Mouse (Mus musculus): ENCODE data around the gene Naa10. TPM values are rescaled to one million over a fixed set of nuclear protein-coding genes. Genes with fewer than 3 reads are reported as not detected.

Naa10 gene
- polyA plus RNA-seq, 1 experiment from 2014 or later = 131 TPM

DNA sequence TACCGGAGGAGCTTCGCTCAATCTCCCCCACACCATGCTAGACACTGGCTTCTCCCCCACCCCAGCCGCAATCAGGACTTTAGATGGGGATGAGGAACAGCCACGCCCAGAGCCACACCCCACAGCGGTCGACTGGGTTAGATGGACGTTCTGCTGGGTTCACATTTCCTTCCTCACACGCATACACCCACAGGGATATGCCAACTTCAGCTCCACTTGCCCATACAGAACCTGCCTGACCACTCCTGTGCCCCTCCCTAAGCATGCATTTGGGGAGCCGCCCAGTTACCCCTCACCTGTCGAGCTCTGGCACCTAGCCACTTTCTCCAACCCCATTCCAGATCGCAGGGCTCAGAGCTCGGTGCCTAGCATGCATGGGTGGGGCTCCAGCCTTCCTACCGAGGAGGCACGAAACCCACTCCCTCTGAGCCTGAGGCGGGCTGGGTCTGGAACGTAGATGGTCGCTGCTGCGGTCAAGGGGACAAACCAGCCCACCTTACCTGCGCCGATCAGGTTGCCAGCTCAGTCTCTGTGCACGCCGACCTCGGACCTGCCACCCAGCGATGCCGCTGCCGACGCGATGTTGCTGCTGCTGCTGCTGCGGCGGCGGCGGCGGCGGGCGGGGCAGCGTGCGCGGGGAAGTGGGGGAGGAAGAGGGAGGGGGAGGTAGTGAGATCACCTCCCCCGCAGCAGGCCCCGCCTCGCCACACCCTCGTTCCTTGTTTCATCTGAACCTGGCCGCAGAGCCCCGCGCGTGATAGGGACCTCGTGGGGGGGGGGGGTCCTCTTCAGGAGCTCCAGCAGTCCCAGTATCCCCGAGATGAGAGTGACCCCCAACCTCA is 41.3 kb downstream of the Naa10 start:
- ATAC-seq (ENCODE audit: low read depth) (no peak), DNase-seq (no peak)
- H3K9me3 ChIP-seq (replicated peaks) = no peaks in the 10 kb centered on the region
- H3K36me3 ChIP-seq = no peaks in the 10 kb centered on the region
- WGBS (ENCODE audit: insufficient replicate concordance) = 13% methylated on average over 44 of the region's 48 CpGs
- no peak overlapping the region for H3K27ac ChIP-seq
- peaks cover 5% of the 10 kb centered on the region; the same call in 1 of the 2 replicates for H3K4me1 ChIP-seq (replicated peaks)
- H3K4me2 ChIP-seq = peak overlapping the region; percentile 50
- peak overlapping the region; percentile 37 for H3K4me3 ChIP-seq (replicated peaks)
- H3K9ac ChIP-seq = no peak overlapping the region
- peaks cover 35% of the 10 kb centered on the region for H3K27me3 ChIP-seq

DNA sequence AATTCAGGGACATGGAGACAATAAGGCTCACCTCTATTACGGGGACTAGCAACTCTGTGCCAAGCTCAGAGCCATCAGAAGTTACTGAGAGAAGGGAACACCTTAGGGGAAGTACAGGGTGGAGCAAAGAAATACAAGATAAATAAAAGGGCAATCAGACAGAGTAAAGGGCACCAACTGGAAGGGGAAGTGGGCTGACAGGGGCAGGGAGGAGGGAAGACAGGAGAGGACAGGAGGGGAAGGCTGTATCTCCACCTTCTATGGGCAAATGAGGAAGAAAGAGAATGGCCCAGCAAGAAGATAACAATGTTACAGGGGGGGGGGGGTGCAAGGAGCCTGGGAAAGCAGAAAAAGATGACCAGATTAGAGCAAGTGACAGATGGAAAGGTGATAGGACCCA is 44.7 kb downstream of the Naa10 start:
- ATAC-seq (ENCODE audit: low read depth) = no peak
- H3K4me2 ChIP-seq = no peak overlapping the region
- H3K4me3 ChIP-seq (replicated peaks) = no peak overlapping the region
- H3K9ac ChIP-seq = no peak overlapping the region
- DNase-seq = no peak
- no peak overlapping the region for H3K27ac ChIP-seq
- H3K27me3 ChIP-seq = peaks cover 32% of the 10 kb centered on the region
- peaks cover 5% of the 10 kb centered on the region; the same call in 1 of the 2 replicates for H3K4me1 ChIP-seq (replicated peaks)
- 43% methylated on average over 1 of the region's 1 CpGs for WGBS (ENCODE audit: insufficient replicate concordance)
- no peaks in the 10 kb centered on the region for H3K9me3 ChIP-seq (replicated peaks)
- no peaks in the 10 kb centered on the region for H3K36me3 ChIP-seq

- 56% methylated on average over 2 of the region's 2 CpGs for WGBS (ENCODE audit: insufficient replicate concordance)
- Histone ChIP-seq H3K9me3 (replicated peaks) (no peaks in the 10 kb centered on the region), H3K27ac (no peak overlapping the region), H3K4me2 (no peak overlapping the region), H3K4me3 (replicated peaks) (no peak overlapping the region), H3K4me1 (replicated peaks) (peaks cover 5% of the 10 kb centered on the region; the same call in 1 of the 2 replicates), H3K27me3 (peaks cover 21% of the 10 kb centered on the region), H3K36me3 (no peaks in the 10 kb centered on the region), H3K9ac (no peak overlapping the region)
- DNase-seq (no peak), ATAC-seq (ENCODE audit: low read depth) (no peak)
Observed at GRCm38 (mm10) chrX:73875881-73876280, 45.9 kb downstream of the Naa10 start.

- Histone ChIP-seq H3K36me3 (no peaks in the 10 kb centered on the region), H3K4me2 (no peak overlapping the region), H3K9ac (no peak overlapping the region), H3K4me1 (replicated peaks) (peaks cover 16% of the 10 kb centered on the region), H3K27me3 (no peaks in the 10 kb centered on the region), H3K9me3 (replicated peaks) (no peaks in the 10 kb centered on the region), H3K4me3 (replicated peaks) (no peak overlapping the region), H3K27ac (no peak overlapping the region)
- no peak for DNase-seq
- ATAC-seq (ENCODE audit: low read depth) = no peak
- 52% methylated on average over 1 of the region's 1 CpGs for WGBS (ENCODE audit: insufficient replicate concordance)
Observed at GRCm38 (mm10) chrX:73871956-73872355, 49.8 kb downstream of the Naa10 start.

DNA sequence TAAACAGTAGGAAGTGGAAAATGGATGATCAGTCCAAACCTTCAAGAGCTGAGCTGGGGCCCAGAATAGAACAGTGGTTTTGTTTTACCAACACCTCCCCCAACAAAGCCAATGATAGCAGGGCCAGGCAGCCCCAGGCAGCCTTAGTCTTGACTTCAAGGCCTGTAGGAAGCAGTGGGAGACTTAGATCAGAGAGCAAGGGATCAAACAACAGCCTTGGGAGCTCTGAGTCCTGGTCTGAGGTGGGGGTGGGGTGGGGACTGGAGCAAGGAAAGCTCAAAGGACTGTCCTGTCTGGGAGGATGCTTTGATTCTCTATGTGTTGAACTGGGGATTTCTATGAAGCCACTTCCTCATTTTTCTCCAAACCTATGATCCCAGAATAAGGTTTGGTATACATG is 50.3 kb downstream of the Naa10 start:
- DNase-seq (no peak), ATAC-seq (ENCODE audit: low read depth) (no peak)
- no peaks in the 10 kb centered on the region for H3K36me3 ChIP-seq
- H3K4me1 ChIP-seq (replicated peaks) = peaks cover 21% of the 10 kb centered on the region
- H3K9me3 ChIP-seq (replicated peaks) = no peaks in the 10 kb centered on the region
- H3K27me3 ChIP-seq = no peaks in the 10 kb centered on the region
- no peak overlapping the region for H3K4me3 ChIP-seq (replicated peaks)
- no peak overlapping the region for H3K27ac ChIP-seq
- H3K4me2 ChIP-seq = no peak overlapping the region
- no peak overlapping the region for H3K9ac ChIP-seq

DNA sequence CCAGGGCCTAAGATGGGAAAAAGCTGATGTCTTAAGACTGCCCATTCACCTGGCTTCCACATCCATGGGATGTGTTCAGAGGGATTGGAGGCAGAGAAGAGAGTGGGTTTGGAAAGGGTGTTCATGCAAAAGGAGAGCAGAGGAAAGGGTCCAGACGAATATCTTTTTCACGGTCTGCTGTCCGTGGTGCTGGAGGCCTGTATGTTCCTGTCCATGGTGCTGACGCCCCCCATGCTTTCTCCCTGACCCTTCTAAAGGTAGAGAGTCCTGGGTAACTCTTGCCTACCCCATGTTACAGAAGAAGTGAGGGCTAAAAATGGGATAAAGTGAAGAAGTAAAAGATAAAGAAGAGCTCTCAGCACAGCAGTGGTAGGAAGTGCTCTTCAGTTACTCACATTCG is 52.4 kb downstream of the Naa10 start:
- H3K4me3 ChIP-seq (replicated peaks) = no peak overlapping the region
- H3K9ac ChIP-seq = no peak overlapping the region
- no peaks in the 10 kb centered on the region for H3K27me3 ChIP-seq
- ATAC-seq (ENCODE audit: low read depth) (no peak), DNase-seq (peak; percentile 22)
- 6% methylated on average over 5 of the region's 5 CpGs for WGBS (ENCODE audit: insufficient replicate concordance)
- H3K36me3 ChIP-seq = no peaks in the 10 kb centered on the region
- no peak overlapping the region for H3K27ac ChIP-seq
- H3K4me2 ChIP-seq = no peak overlapping the region
- H3K4me1 ChIP-seq (replicated peaks) = peaks cover 22% of the 10 kb centered on the region
- no peaks in the 10 kb centered on the region for H3K9me3 ChIP-seq (replicated peaks)

- DNase-seq (peak; percentile 29), ATAC-seq (ENCODE audit: low read depth) (peak; percentile 90)
- Histone ChIP-seq H3K27ac (peak overlapping the region; percentile 41), H3K4me3 (replicated peaks) (no peak overlapping the region), H3K36me3 (no peaks in the 10 kb centered on the region), H3K27me3 (no peaks in the 10 kb centered on the region), H3K4me1 (replicated peaks) (peaks cover 22% of the 10 kb centered on the region), H3K9me3 (replicated peaks) (no peaks in the 10 kb centered on the region), H3K4me2 (peak overlapping the region; percentile 28), H3K9ac (no peak overlapping the region; the same call in 1 of the 2 replicates)
- WGBS (ENCODE audit: insufficient replicate concordance) = 30% methylated on average over 1 of the region's 1 CpGs
Observed at GRCm38 (mm10) chrX:73867852-73868251, 53.9 kb downstream of the Naa10 start.

GRCm38 (mm10) chrX:73867256-73867655 is 54.5 kb downstream of the Naa10 start:
- whole genome bisulfite sequencing (ENCODE audit: insufficient replicate concordance) = 27% methylated on average over 3 of the region's 3 CpGs
- ATAC-seq (ENCODE audit: low read depth) = no peak

More at GRCm38 (mm10) chrX:73867256-73867655, 54.5 kb downstream of the Naa10 start:
- no peak for DNase-seq
- Histone ChIP-seq H3K27me3 (no peaks in the 10 kb centered on the region), H3K9me3 (replicated peaks) (no peaks in the 10 kb centered on the region), H3K4me3 (replicated peaks) (no peak overlapping the region), H3K9ac (no peak overlapping the region), H3K36me3 (no peaks in the 10 kb centered on the region), H3K27ac (peak overlapping the region; percentile 41), H3K4me2 (peak overlapping the region; percentile 28), H3K4me1 (replicated peaks) (peaks cover 22% of the 10 kb centered on the region)

Other genes with a start within 250 kb of the Naa10 start
- 0.38 and 0.41 TPM in 2 replicates for gene Slc6a8, start 248.8 kb downstream of the Naa10 start, polyA plus RNA-seq (2015; fragmentation: Nextera tagmentation; extraction: Ambion mirVana)
- 171 and 180 TPM in 2 replicates for gene Bcap31, start 205.8 kb downstream of the Naa10 start, polyA plus RNA-seq (2015; fragmentation: Nextera tagmentation; extraction: Ambion mirVana)
- 7.2 and 7.5 TPM in 2 replicates for gene Abcd1, start 205.3 kb downstream of the Naa10 start, polyA plus RNA-seq (2015; fragmentation: Nextera tagmentation; extraction: Ambion mirVana)
- 0.12 and 0.16 TPM in 2 replicates for gene Plxnb3, start 164.9 kb downstream of the Naa10 start, polyA plus RNA-seq (2015; fragmentation: Nextera tagmentation; extraction: Ambion mirVana)
- gene Srpk3, start 147.5 kb downstream of the Naa10 start, polyA plus RNA-seq (2015; fragmentation: Nextera tagmentation; extraction: Ambion mirVana) = 0.71 and 0.83 TPM in 2 replicates
- 130 and 131 TPM in 2 replicates for gene Idh3g, start 135.0 kb downstream of the Naa10 start, polyA plus RNA-seq (2015; fragmentation: Nextera tagmentation; extraction: Ambion mirVana)
- gene Ssr4, start 134.9 kb downstream of the Naa10 start, polyA plus RNA-seq (2015; fragmentation: Nextera tagmentation; extraction: Ambion mirVana) = 144 and 157 TPM in 2 replicates
- 0.06 and 0.07 TPM in 2 replicates for gene Pdzd4, start 97.0 kb downstream of the Naa10 start, polyA plus RNA-seq (2015; fragmentation: Nextera tagmentation; extraction: Ambion mirVana)
- gene Avpr2, start 29.8 kb downstream of the Naa10 start, polyA plus RNA-seq (2015; fragmentation: Nextera tagmentation; extraction: Ambion mirVana) = 0.06 and 0.10 TPM in 2 replicates
- gene L1cam, start 25.8 kb downstream of the Naa10 start, polyA plus RNA-seq (2015; fragmentation: Nextera tagmentation; extraction: Ambion mirVana) = 0.16 and 0.19 TPM in 2 replicates
- gene Arhgap4, start 74 bp downstream of the Naa10 start, polyA plus RNA-seq (2015; fragmentation: Nextera tagmentation; extraction: Ambion mirVana) = 4.7 and 4.8 TPM in 2 replicates
- gene Renbp, start 8.9 kb upstream of the Naa10 start, polyA plus RNA-seq (2015; fragmentation: Nextera tagmentation; extraction: Ambion mirVana) = 17.5 TPM in 2 replicates
- gene Hcfc1, start 44.4 kb upstream of the Naa10 start, polyA plus RNA-seq (2015; fragmentation: Nextera tagmentation; extraction: Ambion mirVana) = 34.9 and 38.5 TPM in 2 replicates
- gene Irak1, start 102.0 kb upstream of the Naa10 start, polyA plus RNA-seq (2015; fragmentation: Nextera tagmentation; extraction: Ambion mirVana) = 25.0 and 27.7 TPM in 2 replicates
- gene Opn1mw, start 205.5 kb upstream of the Naa10 start, polyA plus RNA-seq (2015; fragmentation: Nextera tagmentation; extraction: Ambion mirVana) = not detected in 2 replicates
- 6.2 and 6.8 TPM in 2 replicates for gene Mecp2, start 213.4 kb upstream of the Naa10 start, polyA plus RNA-seq (2015; fragmentation: Nextera tagmentation; extraction: Ambion mirVana)
- not detected in 2 replicates for gene Tex28, start 245.9 kb upstream of the Naa10 start, polyA plus RNA-seq (2015; fragmentation: Nextera tagmentation; extraction: Ambion mirVana)

Data from liver, embryonic 13.5 days (tissue).